ENCODE assay signal across 14 mouse cellular contexts in the genomic region with DNA sequence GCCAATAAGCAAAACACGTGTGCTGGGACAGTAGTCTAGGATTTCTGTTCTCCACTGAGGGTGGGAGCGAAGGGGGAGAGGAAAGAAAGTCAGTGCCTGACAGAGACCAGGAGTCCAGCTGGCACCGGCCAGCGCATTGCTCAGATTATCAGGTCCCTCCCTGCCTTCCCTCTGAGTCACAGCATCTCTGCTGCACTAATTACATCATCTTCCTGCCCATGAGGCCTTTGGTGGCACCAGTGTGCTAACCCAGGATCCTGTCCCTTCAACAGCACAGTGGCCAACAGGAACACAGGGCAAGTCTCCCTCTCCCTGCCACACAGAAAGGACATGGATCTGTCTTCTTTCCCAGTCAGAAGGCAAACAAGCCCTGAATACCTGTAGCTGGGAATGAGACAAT. TPM values are rescaled to one million over a fixed set of nuclear protein-coding genes. Genes with fewer than 3 reads are reported as not detected.
DNase-seq lines count a peak whose midpoint lies in the region; ATAC-seq and TF ChIP-seq lines count a peak whose summit lies in the region.
"Had no signal": no experiment of that assay in that cellular context is flagged by ENCODE, and none has a peak within 500 bp of the region (broad histone marks: within the 10 kb centered on the region; RNA-seq: fewer than 3 reads in every experiment).

No protein-coding gene starts in this region.

- 20% methylated on average over 4 of the region's 4 CpGs for WGBS in heart, embryonic 12.5 days
- WGBS in midbrain, embryonic 14.5 days, result 75% methylated on average over 4 of the region's 4 CpGs

- peaks cover 31% of the 10 kb centered on the region for H3K27me3 ChIP-seq in heart, embryonic 12.5 days (replicated peaks)
- H3K27me3 ChIP-seq in myocyte (ENCODE audit: control insufficient read depth, insufficient read depth, insufficient read length), result no peaks in the 10 kb centered on the region
- no peaks in the 10 kb centered on the region for H3K27me3 ChIP-seq in midbrain, embryonic 14.5 days (ENCODE audit: control insufficient read depth, insufficient read depth, low read length)

- H3K79me2 ChIP-seq in myocyte (ENCODE audit: control insufficient read depth, insufficient read depth), result no peaks in the 10 kb centered on the region

- H3K9ac ChIP-seq in heart, embryonic 12.5 days, result no peak overlapping the region
- H3K9ac ChIP-seq in midbrain, embryonic 14.5 days (replicated peaks; ENCODE audit: low read length), result no peak overlapping the region
- H3K9ac ChIP-seq: embryonic facial prominence, embryonic 15.5 days; hindbrain, embryonic 14.5 days had no signal

- ATAC-seq in heart, embryonic 12.5 days (ENCODE audit: insufficient number of reproducible peaks, low FRiP score), result peak; percentile 60
- no peak for ATAC-seq in megakaryocyte-erythroid progenitor cell, adult 5-6 weeks (replicated peaks; ENCODE audit: low FRiP score, low TSS enrichment, poor library complexity, severe bottlenecking)
- no peak for ATAC-seq in midbrain, embryonic 14.5 days (ENCODE audit: low FRiP score, low TSS enrichment)

- no peak overlapping the region for H3ac ChIP-seq in myocyte (ENCODE audit: control insufficient read depth, insufficient read length)

- H3K4me1 ChIP-seq in heart, embryonic 12.5 days (replicated peaks), result peaks cover 41% of the 10 kb centered on the region
- peaks cover 35% of the 10 kb centered on the region for H3K4me1 ChIP-seq in midbrain, embryonic 14.5 days (ENCODE audit: control insufficient read depth, insufficient read depth, low read length)

- TF ChIP-seq POLR2A in myocyte (IDR thresholded peaks at IDR 0.05; ENCODE audit: insufficient read length, low read depth), result peak; percentile 75

- intact Hi-C loops in left cerebral cortex, adult 2 months (cut with DNase I), result no loop called here
- intact Hi-C loops in left cerebral cortex, postnatal 25 days (cut with DNase I), result no loop called here

- TF ChIP-seq CTCF in left cerebral cortex, adult 2 months (IDR thresholded peaks at IDR 0.05), result no peak

- H3K4me2 ChIP-seq in heart, embryonic 12.5 days, result no peak overlapping the region
- H3K4me2 ChIP-seq in myocyte (ENCODE audit: low read depth), result peak overlapping the region; percentile 68
- H3K4me2 ChIP-seq in midbrain, embryonic 14.5 days (ENCODE audit: low read length), result no peak overlapping the region
- H3K4me2 ChIP-seq: embryonic facial prominence, embryonic 15.5 days; hindbrain, embryonic 14.5 days had no signal

- peak overlapping the region; percentile 36; the same call in 1 of the 2 replicates for H3K27ac ChIP-seq in left cerebral cortex, adult 2 months
- H3K27ac ChIP-seq in heart, embryonic 12.5 days (ENCODE audit: poor library complexity, severe bottlenecking), result 0 out of 2 replicates have a peak overlapping the region, but pooled peaks have one; percentile 29
- H3K27ac ChIP-seq in midbrain, embryonic 14.5 days (replicated peaks; ENCODE audit: low read depth, low read length), result no peak overlapping the region
- H3K27ac ChIP-seq: embryonic facial prominence, embryonic 15.5 days; hindbrain, embryonic 14.5 days had no signal

- DNase-seq in left cerebral cortex, adult 2 months (ENCODE audit: extremely low spot score in 1 of 2, low spot score in 2 of 2), result no peak
- no peak for DNase-seq in left cerebral cortex, postnatal 25 days (ENCODE audit: low spot score in 2 of 2)
- peak; percentile 77 for DNase-seq in adrenal gland, adult 2 months
- no peak for DNase-seq in left cerebral cortex, adult 8-10 months (ENCODE audit: low spot score in 2 of 2)
- DNase-seq in midbrain, embryonic 14.5 days, result no peak
- DNase-seq: cerebellum, postnatal 14 days; retina, postnatal 1 day; thymus, adult 18-20 months had no signal

- no peak overlapping the region for H3K4me3 ChIP-seq in left cerebral cortex, adult 2 months
- no peak overlapping the region for H3K4me3 ChIP-seq in heart, embryonic 12.5 days
- no peak overlapping the region for H3K4me3 ChIP-seq in myocyte
- no peak overlapping the region for H3K4me3 ChIP-seq in midbrain, embryonic 14.5 days (replicated peaks; ENCODE audit: low read depth, low read length)
- H3K4me3 ChIP-seq: embryonic facial prominence, embryonic 15.5 days had no signal

- no peaks in the 10 kb centered on the region; the same call in 1 of the 2 replicates for H3K9me3 ChIP-seq in heart, embryonic 12.5 days (replicated peaks)
- no peaks in the 10 kb centered on the region for H3K9me3 ChIP-seq in midbrain, embryonic 14.5 days (ENCODE audit: control insufficient read depth, low read length)
- H3K9me3 ChIP-seq: embryonic facial prominence, embryonic 15.5 days had no signal

- no peaks in the 10 kb centered on the region for H3K36me3 ChIP-seq in heart, embryonic 12.5 days
- H3K36me3 ChIP-seq in myocyte (ENCODE audit: control insufficient read depth, insufficient read depth), result peaks cover 6% of the 10 kb centered on the region
- peaks cover 6% of the 10 kb centered on the region; the same call in 1 of the 2 replicates for H3K36me3 ChIP-seq in midbrain, embryonic 14.5 days (ENCODE audit: control insufficient read depth, insufficient read depth, low read length)
- H3K36me3 ChIP-seq: embryonic facial prominence, embryonic 15.5 days had no signal

TF ChIP-seq in myocyte, 11 proteins besides CTCF, POLR2A, EP300 and RAD21 (continues in another document):
- no peak for TF ChIP-seq TCF12 (IDR thresholded peaks at IDR 0.05; ENCODE audit: insufficient read depth, poor library complexity, severe bottlenecking)
- TF ChIP-seq MAX (IDR thresholded peaks at IDR 0.05; ENCODE audit: low read depth), result peak; percentile 89
- TF ChIP-seq SRF (IDR thresholded peaks at IDR 0.05; ENCODE audit: control insufficient read depth, insufficient read length, low read depth), result no peak

RNA-seq across cellular contexts. Expression of a gene that starts 4.7 kb away (rescaled TPM):
- total RNA-seq in left cerebral cortex, adult 2 months (2021), result 10 to 100 TPM; 27.4 to 27.7 TPM
- total RNA-seq in left cerebral cortex, postnatal 25 days (2021), result 10 to 100 TPM; 31.8 to 36.8 TPM
- total RNA-seq in adrenal gland, adult 2 months (2021), result 1 to 10 TPM; 3.9 to 4.0 TPM
- 1.4 and 3.0 TPM in 2 replicates for polyA plus RNA-seq in adrenal gland, adult 2 months (2012; rRNA removed)
- polyA plus RNA-seq in heart, embryonic 12.5 days (2016; fragmentation: Nextera tagmentation; extraction: Ambion mirVana), result 0.91 and 1.1 TPM in 2 replicates
- polyA plus RNA-seq in myocyte (2012; fragmentation: generic; extraction: Trizol), result 14.4 TPM
- total RNA-seq in left cerebral cortex, adult 8-10 months (2022), result 10 to 100 TPM; 15.6 to 22.9 (median 20.5) TPM
- total RNA-seq in megakaryocyte-erythroid progenitor cell, adult 5-6 weeks (2014; fragmentation: Nextera tagmentation), result 0.64 TPM in 1 of 2 replicates, not detected in the other
- total RNA-seq in megakaryocyte-erythroid progenitor cell, adult 5-6 weeks (2017), result 0.61 TPM in 1 of 2 replicates, not detected in the other
- 7.4 and 9.2 TPM in 2 replicates for polyA plus RNA-seq in midbrain, embryonic 14.5 days (2014; fragmentation: Nextera tagmentation; extraction: Ambion mirVana)

RNA-seq across cellular contexts. Expression of a gene that starts 9.9 kb away (rescaled TPM):
- 10 to 100 TPM; 84.4 to 90.2 TPM for total RNA-seq in left cerebral cortex, adult 2 months (2021)
- 10 to 100 TPM; 69.4 to 75.8 TPM for total RNA-seq in left cerebral cortex, postnatal 25 days (2021)
- total RNA-seq in adrenal gland, adult 2 months (2021), result 10 to 100 TPM; 65.5 to 84.6 TPM
- polyA plus RNA-seq in adrenal gland, adult 2 months (2012; rRNA removed), result 25.6 and 27.7 TPM in 2 replicates
- polyA plus RNA-seq in heart, embryonic 12.5 days (2016; fragmentation: Nextera tagmentation; extraction: Ambion mirVana), result 15.0 and 16.4 TPM in 2 replicates
- 102 TPM for polyA plus RNA-seq in myocyte (2012; fragmentation: generic; extraction: Trizol)
- 10 to 100 TPM; 77.3 to 95.7 (median 87.1) TPM for total RNA-seq in left cerebral cortex, adult 8-10 months (2022)
- 79.8 and 96.4 TPM in 2 replicates for total RNA-seq in megakaryocyte-erythroid progenitor cell, adult 5-6 weeks (2014; fragmentation: Nextera tagmentation)
- total RNA-seq in megakaryocyte-erythroid progenitor cell, adult 5-6 weeks (2017), result 152 and 181 TPM in 2 replicates
- polyA plus RNA-seq in midbrain, embryonic 14.5 days (2014; fragmentation: Nextera tagmentation; extraction: Ambion mirVana), result 17.7 and 24.9 TPM in 2 replicates

RNA-seq across cellular contexts. Expression of a gene that starts 35.4 kb away (rescaled TPM):
- total RNA-seq in left cerebral cortex, adult 2 months (2021), result 10 to 100 TPM; 11.2 TPM
- total RNA-seq in left cerebral cortex, postnatal 25 days (2021), result 10 to 100 TPM in 1 of 2 experiments, 1 to 10 TPM in 1; 9.8 to 11.4 TPM
- total RNA-seq in adrenal gland, adult 2 months (2021), result under 1 TPM; 0.32 to 0.62 TPM
- polyA plus RNA-seq in adrenal gland, adult 2 months (2012; rRNA removed), result 0.11 and 0.23 TPM in 2 replicates
- 0.33 and 0.62 TPM in 2 replicates for polyA plus RNA-seq in heart, embryonic 12.5 days (2016; fragmentation: Nextera tagmentation; extraction: Ambion mirVana)
- polyA plus RNA-seq in myocyte (2012; fragmentation: generic; extraction: Trizol), result 2.4 TPM
- total RNA-seq in left cerebral cortex, adult 8-10 months (2022), result 10 to 100 TPM in 3 of 4 experiments, 1 to 10 TPM in 1; 8.6 to 12.7 (median 11.6) TPM
- total RNA-seq in megakaryocyte-erythroid progenitor cell, adult 5-6 weeks (2014; fragmentation: Nextera tagmentation), result not detected in 2 replicates
- not detected in 2 replicates for total RNA-seq in megakaryocyte-erythroid progenitor cell, adult 5-6 weeks (2017)
- polyA plus RNA-seq in midbrain, embryonic 14.5 days (2014; fragmentation: Nextera tagmentation; extraction: Ambion mirVana), result 5.7 and 6.3 TPM in 2 replicates
- total RNA-seq: liver, adult 2 months had no signal
- polyA plus RNA-seq: liver, adult 2 months had no signal

RNA-seq across cellular contexts. Expression of a gene that starts 42.0 kb away (rescaled TPM):
- total RNA-seq in left cerebral cortex, adult 2 months (2021), result 100 to 1,000 TPM; 271 to 291 TPM
- total RNA-seq in left cerebral cortex, postnatal 25 days (2021), result 100 to 1,000 TPM; 277 to 286 TPM
- total RNA-seq in adrenal gland, adult 2 months (2021), result 10 to 100 TPM; 12.8 to 17.7 TPM
- 25.9 and 31.1 TPM in 2 replicates for polyA plus RNA-seq in adrenal gland, adult 2 months (2012; rRNA removed)
- 9.5 and 10.3 TPM in 2 replicates for polyA plus RNA-seq in heart, embryonic 12.5 days (2016; fragmentation: Nextera tagmentation; extraction: Ambion mirVana)
- polyA plus RNA-seq in myocyte (2012; fragmentation: generic; extraction: Trizol), result 80.8 TPM
- 100 to 1,000 TPM; 212 to 229 (median 221) TPM for total RNA-seq in left cerebral cortex, adult 8-10 months (2022)
- total RNA-seq in megakaryocyte-erythroid progenitor cell, adult 5-6 weeks (2014; fragmentation: Nextera tagmentation), result not detected in 2 replicates
- not detected in 2 replicates for total RNA-seq in megakaryocyte-erythroid progenitor cell, adult 5-6 weeks (2017)
- polyA plus RNA-seq in midbrain, embryonic 14.5 days (2014; fragmentation: Nextera tagmentation; extraction: Ambion mirVana), result 130 and 136 TPM in 2 replicates

RNA-seq across cellular contexts. Expression of a gene that starts 55.4 kb away (rescaled TPM):
- total RNA-seq in left cerebral cortex, adult 2 months (2021), result 1 to 10 TPM; 1.9 TPM
- 1 to 10 TPM; 1.4 to 2.3 TPM for total RNA-seq in left cerebral cortex, postnatal 25 days (2021)
- total RNA-seq in adrenal gland, adult 2 months (2021), result 1 to 10 TPM; 4.9 to 9.3 TPM
- 8.4 and 10.0 TPM in 2 replicates for polyA plus RNA-seq in adrenal gland, adult 2 months (2012; rRNA removed)
- polyA plus RNA-seq in heart, embryonic 12.5 days (2016; fragmentation: Nextera tagmentation; extraction: Ambion mirVana), result 13.2 and 17.8 TPM in 2 replicates
- polyA plus RNA-seq in myocyte (2012; fragmentation: generic; extraction: Trizol), result 52.9 TPM
- 1 to 10 TPM; 1.1 to 2.3 (median 2.0) TPM for total RNA-seq in left cerebral cortex, adult 8-10 months (2022)
- total RNA-seq in megakaryocyte-erythroid progenitor cell, adult 5-6 weeks (2014; fragmentation: Nextera tagmentation), result 5.5 and 6.1 TPM in 2 replicates
- 5.8 and 6.9 TPM in 2 replicates for total RNA-seq in megakaryocyte-erythroid progenitor cell, adult 5-6 weeks (2017)
- polyA plus RNA-seq in midbrain, embryonic 14.5 days (2014; fragmentation: Nextera tagmentation; extraction: Ambion mirVana), result 1.7 and 3.8 TPM in 2 replicates

Comparison
In these comparisons a context has a peak if more than half of its experiments do, and no peak if none do; other contexts are left out.
1. RNA of a gene that starts 35.4 kb away (total RNA-seq): 8.6 to 12.7 TPM in left cerebral cortex, adult 8-10 months, 9.8 to 11.4 TPM in left cerebral cortex, postnatal 25 days and 11.2 TPM in left cerebral cortex, adult 2 months; 0.32 to 0.62 TPM in adrenal gland, adult 2 months and not detected in megakaryocyte-erythroid progenitor cell, adult 5-6 weeks; every median in the first group is over 4 times any median in the second.